Mouse (Mus musculus): ENCODE measurements at regions not wholly inside any gene's neighbourhood (a gene's known extent, or its start where the extent isn't known, plus 50 kb on each side); places are given as distances from the start of the nearest gene placed in this dataset.

DNA sequence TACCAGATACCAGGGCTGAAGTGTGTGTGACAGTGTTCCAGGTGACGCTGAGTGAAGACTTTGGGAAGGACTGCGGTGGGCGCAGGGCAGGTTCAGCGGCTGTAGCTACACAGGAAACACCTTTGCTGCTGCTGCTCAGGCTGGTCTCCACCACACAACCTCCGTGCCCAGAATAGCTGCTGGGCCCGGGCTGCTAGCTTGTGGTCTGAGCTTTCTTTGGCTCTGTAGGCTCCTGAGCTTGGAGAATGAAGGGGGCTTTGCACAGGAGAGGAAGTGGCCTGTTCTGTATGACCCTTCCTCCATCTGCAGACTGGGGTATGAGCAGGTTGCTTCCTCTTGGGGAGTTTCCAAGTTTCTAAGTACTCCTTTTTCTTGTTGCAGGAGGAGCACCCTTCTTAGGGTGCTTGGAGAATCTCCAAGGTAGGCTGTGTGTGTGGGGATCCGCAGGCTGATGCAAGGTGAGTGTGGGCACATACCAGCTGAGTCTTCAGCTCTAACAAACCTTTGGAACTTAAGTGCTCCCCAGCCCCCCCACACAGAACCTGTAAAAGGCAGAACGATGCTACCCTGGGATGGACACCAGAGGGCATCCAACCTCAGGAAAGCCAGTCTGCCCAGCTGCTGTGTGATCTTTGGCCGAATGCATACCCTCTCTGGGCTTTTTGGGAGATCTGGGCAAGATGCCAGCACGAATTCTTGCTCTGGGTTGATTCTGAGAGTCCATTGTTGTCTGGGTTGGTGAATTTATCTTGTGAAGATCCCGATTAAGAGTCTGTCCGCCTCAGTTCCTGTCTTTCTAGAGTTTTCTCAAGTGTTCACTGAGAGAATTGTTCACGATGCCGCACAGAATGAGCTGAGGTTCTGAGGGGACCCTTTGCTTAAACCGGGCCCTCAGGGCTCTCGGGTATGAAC, 136.6 kb downstream of the Mn1 start:
- peak; percentile 43 for DNase-seq (ENCODE audit: low spot score)

GRCm38 (mm10) chr5:111554551-111555311, 137.6 kb downstream of the Mn1 start:
- no peak for DNase-seq (ENCODE audit: low spot score)

DNA sequence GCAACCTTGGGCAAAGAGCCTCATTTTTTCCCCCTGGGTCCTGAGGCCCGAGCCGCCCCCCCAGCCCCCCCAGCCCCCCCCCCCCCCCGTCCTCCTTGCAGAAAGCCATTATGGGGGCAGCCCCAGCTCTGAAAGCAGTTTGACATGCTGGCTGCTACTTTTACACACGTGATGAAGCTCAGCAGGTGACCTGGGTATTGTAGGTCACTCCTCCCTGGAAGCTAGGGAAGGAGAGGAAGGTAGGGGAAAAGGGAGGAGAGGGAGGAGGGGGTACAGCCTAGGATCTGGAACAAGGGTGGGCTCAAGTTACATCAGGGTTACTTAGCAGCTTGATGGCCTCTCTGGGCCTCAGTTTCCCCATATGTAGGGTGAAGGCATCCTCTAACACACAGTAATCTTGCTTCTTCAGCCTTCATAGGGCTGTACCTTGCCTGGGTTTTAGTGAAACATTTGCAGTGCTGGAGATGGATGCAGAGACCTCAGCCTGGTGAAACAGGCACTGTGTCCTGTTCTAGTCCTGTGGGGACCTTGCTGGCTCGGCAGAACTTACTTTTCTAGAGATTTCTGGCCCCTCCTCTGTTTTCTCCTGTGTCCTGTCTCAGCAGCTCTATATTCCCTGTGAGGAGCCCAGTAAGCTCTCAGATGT, 138.3 kb downstream of the Mn1 start:
- DNase-seq (ENCODE audit: low spot score): no peak

- no peak for DNase-seq (ENCODE audit: low spot score)
These were observed 138.8 kb downstream of the Mn1 start for GRCm38 (mm10) chr5:111555981-111556380.

DNA sequence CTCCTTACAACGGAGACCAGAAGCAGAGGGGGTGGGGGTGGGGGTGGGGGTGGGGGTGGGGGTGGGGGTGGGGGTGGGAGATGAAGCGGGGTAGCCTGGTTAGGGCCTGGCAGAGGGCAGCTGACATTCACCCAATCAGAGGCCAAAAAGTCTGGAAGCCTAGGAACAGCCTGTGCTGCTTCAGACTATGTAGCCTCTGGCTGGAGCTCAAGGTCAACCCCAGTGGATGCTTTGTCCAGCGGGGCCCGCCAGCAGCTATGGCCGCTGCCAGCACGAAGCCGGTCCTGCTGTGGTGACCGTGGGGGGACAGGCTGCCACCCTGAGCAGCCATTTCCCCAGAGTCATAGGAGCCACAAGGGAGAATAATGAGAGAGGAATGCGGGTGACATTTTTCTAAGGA, 143.3 kb downstream of the Mn1 start:
- DNase-seq (ENCODE audit: low spot score): no peak

- peak; percentile 46 for DNase-seq (ENCODE audit: low spot score)
These were observed 144.1 kb downstream of the Mn1 start for GRCm38 (mm10) chr5:111561301-111561700.

DNA sequence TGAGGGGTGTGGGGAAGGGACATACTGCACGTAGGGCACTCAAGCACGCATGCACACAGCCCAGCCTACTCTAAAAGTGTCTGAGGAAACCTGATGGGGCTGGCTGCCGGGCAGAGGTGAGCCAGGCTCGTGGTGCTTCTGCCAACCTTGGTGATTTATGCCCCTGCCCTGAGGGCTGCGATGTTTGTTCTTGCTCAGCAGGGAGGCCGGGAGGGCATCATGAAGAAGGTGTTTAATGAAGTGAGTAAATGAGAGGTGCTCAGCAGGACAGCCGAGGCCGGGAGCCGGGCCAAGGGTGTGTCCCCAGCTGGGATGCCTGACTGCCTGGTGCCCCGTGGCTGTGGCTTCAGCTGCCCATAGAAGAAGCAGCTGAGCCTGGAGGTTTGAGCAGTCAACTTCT, 153.7 kb downstream of the Mn1 start:
- no peak for DNase-seq (ENCODE audit: low spot score)

DNA sequence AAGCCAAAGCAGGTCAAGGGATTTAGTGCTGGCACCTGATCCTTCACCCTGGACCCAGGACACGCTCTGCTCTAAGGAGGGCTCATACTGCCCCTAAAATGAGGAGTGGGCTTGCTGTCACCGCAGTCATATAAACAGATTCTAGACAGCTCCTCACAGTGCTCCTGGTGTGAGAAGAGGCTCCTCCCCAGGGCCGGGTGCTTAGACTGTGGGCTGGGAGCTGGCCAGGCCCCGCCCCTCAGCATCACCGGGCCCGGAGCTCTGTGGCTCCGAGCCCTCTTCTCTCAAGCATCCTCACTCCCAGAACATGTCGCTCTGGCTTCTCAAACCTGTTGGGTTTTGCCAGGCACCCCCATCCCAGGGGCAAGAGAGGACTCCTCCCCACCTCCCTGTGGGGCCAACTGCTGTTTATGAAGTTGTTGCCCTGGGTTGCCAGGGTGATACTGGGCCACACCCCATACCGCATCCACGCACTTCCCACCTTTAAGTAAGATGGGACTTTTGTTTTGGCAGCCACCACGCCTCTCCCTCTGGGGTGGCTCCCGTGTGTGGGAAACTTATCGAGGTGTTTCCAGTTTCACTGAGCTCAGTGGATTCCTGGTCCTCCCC, 156.2 kb downstream of the Mn1 start:
- peak; percentile 37 for DNase-seq (ENCODE audit: low spot score)

DNA sequence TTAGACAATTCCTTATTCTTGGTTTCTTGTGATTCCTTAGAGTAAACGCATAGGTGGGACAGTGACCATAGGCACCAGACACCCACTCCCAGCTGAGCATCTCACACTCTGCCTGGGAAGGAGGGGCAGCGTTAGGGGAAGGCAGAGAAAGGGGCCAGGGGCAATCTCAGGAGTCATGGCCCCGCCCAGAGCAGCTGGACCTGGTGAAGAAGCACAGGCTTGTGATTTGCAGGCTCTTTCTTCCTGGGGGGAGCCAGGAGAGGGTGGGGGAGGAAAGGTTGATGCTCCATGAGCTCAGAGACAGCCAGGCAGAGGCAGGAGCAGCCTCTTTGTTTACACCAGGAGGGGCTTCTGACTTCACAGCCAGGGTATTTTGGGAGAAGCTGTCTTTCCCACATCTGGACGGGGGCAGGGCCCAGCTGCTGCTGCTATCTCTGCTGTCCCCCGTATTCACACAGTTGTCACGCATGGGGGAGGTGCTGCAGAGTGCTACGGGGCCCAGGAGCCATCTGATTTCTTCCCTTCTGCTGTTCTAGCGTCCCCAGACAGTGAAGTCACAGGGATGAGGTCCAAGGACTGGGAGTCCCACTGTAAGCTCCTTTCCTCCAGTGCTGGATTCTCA, 157.2 kb downstream of the Mn1 start:
- DNase-seq (ENCODE audit: low spot score): no peak

GRCm38 (mm10) chr5:111575376-111575775, 158.2 kb downstream of the Mn1 start:
- DNase-seq (ENCODE audit: low spot score): no peak

DNA sequence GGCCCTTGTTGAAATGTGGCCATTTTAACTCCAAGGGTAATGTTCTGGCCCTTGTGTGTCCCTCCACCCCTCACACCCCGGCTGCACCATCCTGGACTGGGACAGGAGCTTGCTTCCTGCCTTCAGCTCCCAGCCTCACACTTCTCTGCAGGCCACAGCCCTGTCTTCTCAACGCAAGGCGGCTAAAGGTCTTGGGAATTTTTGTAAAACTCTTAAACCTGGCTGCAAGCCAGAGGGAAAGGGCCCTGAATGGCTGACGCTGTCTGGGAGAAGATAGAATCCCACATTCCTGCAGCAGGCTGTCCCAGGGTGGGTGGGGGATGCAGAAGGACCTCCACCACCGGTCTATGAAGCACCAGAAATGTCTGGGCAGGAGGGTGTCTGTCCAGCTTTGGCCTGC, 156.3 kb upstream of the Gm26897 start:
- DNase-seq (ENCODE audit: low spot score): no peak

DNA sequence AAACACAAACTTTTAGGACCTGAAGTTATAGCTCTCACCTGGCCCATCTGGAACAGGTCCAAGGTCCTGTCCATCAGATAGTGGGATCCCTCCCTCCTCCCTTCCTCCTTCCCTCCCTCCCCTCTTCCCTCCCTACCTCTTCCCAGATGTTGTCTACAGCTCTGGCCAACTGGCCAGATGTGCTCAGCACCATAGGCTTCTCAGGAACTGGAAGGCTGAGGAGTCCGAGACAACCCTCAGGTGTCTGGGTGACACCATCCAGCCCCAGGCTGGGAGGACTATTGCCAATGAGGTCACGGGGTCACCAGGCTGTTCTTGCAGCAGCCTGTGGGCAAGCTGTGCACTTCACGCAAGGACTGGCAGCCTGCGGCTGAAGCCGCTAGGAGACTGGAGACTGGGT, 155.6 kb upstream of the Gm26897 start:
- no peak for DNase-seq (ENCODE audit: low spot score)

DNA sequence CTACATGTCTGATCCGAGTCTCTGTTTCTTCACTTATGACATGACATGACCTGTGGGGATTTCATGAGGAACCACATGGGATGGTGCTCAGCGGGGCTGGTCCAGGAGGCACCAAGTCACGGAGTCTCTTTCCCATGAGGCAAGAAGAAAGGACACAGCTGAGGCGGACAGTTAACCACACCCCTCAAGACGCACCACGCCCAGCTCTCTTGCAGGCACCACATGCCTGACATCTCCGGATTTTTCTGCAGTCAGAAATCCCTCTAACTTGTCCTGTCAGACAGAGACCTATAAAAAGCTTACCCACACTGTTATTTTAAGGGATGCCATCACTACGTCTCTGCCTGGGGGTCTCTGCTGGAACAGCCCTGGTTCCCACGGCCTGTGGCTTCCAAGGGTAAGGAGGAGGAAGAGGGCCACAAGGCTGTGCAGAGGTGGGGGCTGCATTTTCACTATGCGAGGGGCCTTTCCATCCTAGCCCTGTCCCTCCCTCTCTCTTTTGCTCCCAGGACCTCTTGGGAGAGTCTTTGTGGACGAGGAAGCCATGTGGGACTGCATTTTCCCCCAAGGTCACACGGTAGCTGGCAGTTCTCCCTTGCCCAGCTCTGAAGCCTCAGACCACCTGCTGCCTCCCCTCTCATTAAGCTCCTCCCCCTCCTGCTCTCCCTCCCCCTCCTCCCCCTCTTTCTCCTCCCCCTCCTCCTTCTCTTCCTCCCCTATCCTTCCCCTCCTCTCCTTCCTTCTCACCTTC, 154.6 kb upstream of the Gm26897 start:
- no peak for DNase-seq (ENCODE audit: low spot score)

- DNase-seq (ENCODE audit: low spot score): no peak
These were observed 152.6 kb upstream of the Gm26897 start for GRCm38 (mm10) chr5:111580870-111581771.

DNA sequence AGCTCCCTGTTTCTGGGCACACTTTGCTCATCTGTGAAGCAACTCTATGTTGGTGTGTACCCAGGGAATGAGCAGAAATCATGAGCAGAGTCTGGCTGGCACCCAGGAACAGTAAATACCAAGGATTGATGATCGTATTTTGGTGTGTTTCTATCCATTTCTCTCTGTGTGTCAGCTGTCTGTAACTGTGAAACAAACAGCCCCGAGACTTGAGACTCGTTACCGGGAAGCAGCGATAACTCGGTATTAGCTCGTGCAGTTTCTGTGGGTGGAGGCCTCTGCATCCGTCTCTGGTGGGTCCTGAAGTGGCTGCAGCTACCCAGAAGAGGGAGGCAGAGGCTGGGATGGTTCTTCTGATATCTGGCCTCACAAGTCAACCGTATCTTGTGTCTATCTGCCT, 151.7 kb upstream of the Gm26897 start:
- DNase-seq (ENCODE audit: low spot score): no peak

DNA sequence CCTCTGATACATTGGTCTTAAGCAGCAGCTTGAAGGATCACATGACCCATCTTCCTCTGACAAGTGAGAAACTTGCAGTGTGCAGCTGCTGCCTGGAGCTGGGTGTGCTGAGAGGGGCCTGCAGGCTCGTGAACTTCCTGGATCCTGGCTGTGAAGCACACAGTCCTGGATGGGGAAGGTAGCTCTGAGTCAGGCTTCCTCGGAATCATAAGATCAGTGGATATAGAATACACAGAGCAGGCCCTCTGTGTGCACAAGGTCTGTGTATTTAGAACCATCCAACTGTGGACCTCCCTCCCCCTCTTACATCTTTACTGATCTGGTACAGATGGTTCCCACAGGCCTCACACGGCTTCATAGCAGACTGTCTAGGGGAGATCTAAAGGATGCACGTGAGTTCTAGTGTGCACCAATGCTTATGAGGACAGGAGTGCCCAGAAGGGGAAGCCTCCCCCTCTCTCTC, 143.1 kb upstream of the Gm26897 start:
- no peak for DNase-seq (ENCODE audit: low spot score)

- DNase-seq (ENCODE audit: low spot score): no peak
These were observed 140.9 kb upstream of the Gm26897 start for GRCm38 (mm10) chr5:111592807-111593206.

GRCm38 (mm10) chr5:111594111-111594510, 139.6 kb upstream of the Gm26897 start:
- no peak for DNase-seq (ENCODE audit: low spot score)

GRCm38 (mm10) chr5:111595438-111595837, 138.3 kb upstream of the Gm26897 start:
- no peak for DNase-seq (ENCODE audit: low spot score)

GRCm38 (mm10) chr5:111597733-111598132, 136.0 kb upstream of the Gm26897 start:
- DNase-seq (ENCODE audit: low spot score): no peak
